Mouse (Mus musculus) limb, embryonic 11.5 days (tissue): ENCODE results near the gene Lin9. TPM values are rescaled to one million over a fixed set of nuclear protein-coding genes. Genes with fewer than 3 reads are reported as not detected.

Experiments used
- ATAC-seq: fragments of 200-750 bp; cut with Nextera tagmentation; 2 replicates; pipeline ENCODE4 v1.8.0; 2017; ENCODE audit warnings: low read depth; ENCODE audit not compliant: insufficient number of reproducible peaks, low FRiP score, low TSS enrichment
- DNase-seq: peaks from one replicate; pipeline ENCODE4 v3.0.0-alpha.2; 2015; ENCODE audit warnings: low spot score
- H3K27ac ChIP-seq: fragments of 300-500 bp; sonication (generic); replicated peaks from 2 replicates; pipeline ENCODE4 v1.5.1; 2014; ENCODE audit warnings: low read depth, mild to moderate bottlenecking, low read length
- H3K27me3 ChIP-seq: fragments of 300-500 bp; sonication (generic); 2 replicates; pipeline ENCODE4 v1.6.1; 2014; ENCODE audit warnings: mild to moderate bottlenecking, low read length, mixed read lengths; ENCODE audit not compliant: control insufficient read depth, insufficient read depth
- H3K36me3 ChIP-seq: fragments of 300-500 bp; sonication (generic); 2 replicates; pipeline ENCODE4 v1.6.1; 2014; ENCODE audit warnings: mild to moderate bottlenecking, low read length, moderate library complexity, mixed read lengths; ENCODE audit not compliant: control insufficient read depth, insufficient read depth
- H3K4me1 ChIP-seq: fragments of 300-500 bp; sonication (generic); 2 replicates; pipeline ENCODE4 v1.6.1; 2014; ENCODE audit warnings: low read length, mixed read lengths; ENCODE audit not compliant: control insufficient read depth, insufficient read depth
- H3K4me2 ChIP-seq: fragments of 300-500 bp; sonication (generic); 2 replicates; pipeline ENCODE4 v1.6.1; 2014; ENCODE audit warnings: low read depth, mild to moderate bottlenecking, moderate library complexity; ENCODE audit not compliant: severe bottlenecking
- H3K4me3 ChIP-seq: fragments of 300-500 bp; sonication (generic); 2 replicates; pipeline ENCODE4 v1.5.1; 2014; ENCODE audit warnings: low read depth, low read length
- H3K9ac ChIP-seq: fragments of 300-500 bp; sonication (generic); 2 replicates; pipeline ENCODE4 v1.6.1; 2014; ENCODE audit warnings: mild to moderate bottlenecking, low read length
- H3K9me3 ChIP-seq: fragments of 300-500 bp; sonication (generic); 2 replicates; pipeline ENCODE4 v1.6.1; 2016; ENCODE audit warnings: low read length; ENCODE audit not compliant: control insufficient read depth
- WGBS: fragments of 180-500 bp; shearing (Covaris S2); extraction: QIAGEN DNeasy Blood & Tissue Kit; methylation state at CpG from one replicate; pipeline ENCODE4 v1.1.7; 2014; 5-methylcytosine and 5-hydroxymethylcytosine counted together
- polyA plus RNA-seq: library from polyadenylated mRNA; unstranded; fragments of >200 nt; fragmentation: Nextera tagmentation; extraction: Ambion mirVana; gene quantifications from 2 replicates; pipeline ENCODE4 v1.2.1, GENCODE M21; 2014

The Lin9 gene
- polyA plus RNA-seq, 1 experiment from 2014 or later, result 24.6 TPM

- no peak for ATAC-seq
- Histone ChIP-seq H3K4me1 (no peaks in the 10 kb centered on the region; the same call in 1 of the 2 replicates), H3K4me2 (peak overlapping the region; percentile 78), H3K4me3 (peak overlapping the region; percentile 97), H3K27ac (no peak overlapping the region), H3K9me3 (no peaks in the 10 kb centered on the region), H3K9ac (peak overlapping the region; percentile 100), H3K36me3 (no peaks in the 10 kb centered on the region; the same call in 1 of the 2 replicates), H3K27me3 (no peaks in the 10 kb centered on the region)
- 86% methylated on average over 8 of the region's 8 CpGs for WGBS
- DNase-seq, result no peak
Measured at GRCm38 (mm10) chr1:180642228-180642564, 1.2 kb downstream of the Lin9 start.

- Histone ChIP-seq H3K9ac (no peak overlapping the region), H3K36me3 (peaks cover 3% of the 10 kb centered on the region), H3K27ac (no peak overlapping the region), H3K9me3 (no peaks in the 10 kb centered on the region), H3K4me3 (no peak overlapping the region), H3K27me3 (peaks cover 12% of the 10 kb centered on the region), H3K4me2 (no peak overlapping the region), H3K4me1 (no peaks in the 10 kb centered on the region)
- 92% methylated on average over 7 of the region's 7 CpGs for WGBS
- DNase-seq (no peak), ATAC-seq (no peak)
Measured at GRCm38 (mm10) chr1:180691284-180691683, 50.3 kb downstream of the Lin9 start.

- H3K27ac ChIP-seq, result no peak within 1 kb of the TSS
- peak; percentile 54 for ATAC-seq
- under 1% methylated on average over 74 of the region's 79 CpGs for WGBS
Measured at GRCm38 (mm10) chr1:180696626-180697352, 55.8 kb downstream of the Lin9 start, which contains the start of gene Mixl1. Mixl1 (minus strand) TSS chr1:180697034.

GRCm38 (mm10) chr1:180698063-180698462, 57.1 kb downstream of the Lin9 start:
- peaks cover 5% of the 10 kb centered on the region; the same call in 1 of the 2 replicates for H3K4me1 ChIP-seq
- ATAC-seq (no peak), DNase-seq (no peak)
- H3K9ac ChIP-seq, result no peak overlapping the region
- 41% methylated on average over 5 of the region's 5 CpGs for WGBS
- peaks cover 31% of the 10 kb centered on the region for H3K27me3 ChIP-seq
- no peak overlapping the region for H3K4me3 ChIP-seq
- no peaks in the 10 kb centered on the region for H3K36me3 ChIP-seq
- no peak overlapping the region for H3K27ac ChIP-seq
- H3K9me3 ChIP-seq, result no peaks in the 10 kb centered on the region
- no peak overlapping the region for H3K4me2 ChIP-seq

More at GRCm38 (mm10) chr1:180696626-180697352, 55.8 kb downstream of the Lin9 start, which contains the start of gene Mixl1:
- H3K4me3 ChIP-seq, result peak within 1 kb of the TSS; percentile 43
- H3K36me3 ChIP-seq, result no peaks in the 10 kb centered on the region
- peaks cover 31% of the 10 kb centered on the region for H3K27me3 ChIP-seq
- H3K9me3 ChIP-seq, result no peaks in the 10 kb centered on the region
- peak within 1 kb of the TSS; percentile 64 for H3K4me2 ChIP-seq
- no peak within 1 kb of the TSS; the same call in 1 of the 2 replicates for H3K9ac ChIP-seq
- DNase-seq, result peak; percentile 62
- H3K4me1 ChIP-seq, result peaks cover 5% of the 10 kb centered on the region; the same call in 1 of the 2 replicates

GRCm38 (mm10) chr1:180703400-180703799, 62.5 kb downstream of the Lin9 start:
- Histone ChIP-seq H3K27me3 (no peaks in the 10 kb centered on the region; the same call in 1 of the 2 replicates), H3K27ac (no peak overlapping the region), H3K4me2 (no peak overlapping the region), H3K9me3 (no peaks in the 10 kb centered on the region), H3K36me3 (no peaks in the 10 kb centered on the region), H3K4me3 (no peak overlapping the region), H3K4me1 (no peaks in the 10 kb centered on the region), H3K9ac (no peak overlapping the region)
- ATAC-seq, result no peak
- no peak for DNase-seq
- 39% methylated on average over 6 of the region's 6 CpGs for WGBS

GRCm38 (mm10) chr1:180707368-180707767, 66.4 kb downstream of the Lin9 start:
- ATAC-seq (no peak), DNase-seq (no peak)
- H3K4me1 ChIP-seq, result no peaks in the 10 kb centered on the region
- no peak overlapping the region for H3K4me3 ChIP-seq
- no peak overlapping the region for H3K9ac ChIP-seq
- H3K36me3 ChIP-seq, result no peaks in the 10 kb centered on the region
- no peaks in the 10 kb centered on the region for H3K27me3 ChIP-seq
- H3K27ac ChIP-seq, result no peak overlapping the region
- H3K9me3 ChIP-seq, result no peaks in the 10 kb centered on the region
- no peak overlapping the region for H3K4me2 ChIP-seq
- WGBS, result 26% methylated on average over 3 of the region's 3 CpGs

- Histone ChIP-seq H3K4me3 (no peak overlapping the region), H3K9ac (no peak overlapping the region), H3K4me1 (no peaks in the 10 kb centered on the region), H3K36me3 (no peaks in the 10 kb centered on the region), H3K27me3 (no peaks in the 10 kb centered on the region), H3K27ac (no peak overlapping the region), H3K9me3 (no peaks in the 10 kb centered on the region), H3K4me2 (no peak overlapping the region)
- DNase-seq, result no peak
- no peak for ATAC-seq
- WGBS, result 72% methylated on average over 3 of the region's 3 CpGs
Measured at GRCm38 (mm10) chr1:180707813-180708212, 66.9 kb downstream of the Lin9 start.

- ATAC-seq, result no peak
- Histone ChIP-seq H3K27ac (no peak overlapping the region), H3K9ac (no peak overlapping the region), H3K4me2 (no peak overlapping the region), H3K27me3 (no peaks in the 10 kb centered on the region), H3K4me1 (no peaks in the 10 kb centered on the region), H3K36me3 (no peaks in the 10 kb centered on the region), H3K9me3 (no peaks in the 10 kb centered on the region), H3K4me3 (no peak overlapping the region)
- no peak for DNase-seq
- 63% methylated on average over 14 of the region's 14 CpGs for WGBS
Measured at GRCm38 (mm10) chr1:180708935-180709776, 68.2 kb downstream of the Lin9 start.
